Mouse (Mus musculus): ENCODE measurements around the gene Satb1.

DNA sequence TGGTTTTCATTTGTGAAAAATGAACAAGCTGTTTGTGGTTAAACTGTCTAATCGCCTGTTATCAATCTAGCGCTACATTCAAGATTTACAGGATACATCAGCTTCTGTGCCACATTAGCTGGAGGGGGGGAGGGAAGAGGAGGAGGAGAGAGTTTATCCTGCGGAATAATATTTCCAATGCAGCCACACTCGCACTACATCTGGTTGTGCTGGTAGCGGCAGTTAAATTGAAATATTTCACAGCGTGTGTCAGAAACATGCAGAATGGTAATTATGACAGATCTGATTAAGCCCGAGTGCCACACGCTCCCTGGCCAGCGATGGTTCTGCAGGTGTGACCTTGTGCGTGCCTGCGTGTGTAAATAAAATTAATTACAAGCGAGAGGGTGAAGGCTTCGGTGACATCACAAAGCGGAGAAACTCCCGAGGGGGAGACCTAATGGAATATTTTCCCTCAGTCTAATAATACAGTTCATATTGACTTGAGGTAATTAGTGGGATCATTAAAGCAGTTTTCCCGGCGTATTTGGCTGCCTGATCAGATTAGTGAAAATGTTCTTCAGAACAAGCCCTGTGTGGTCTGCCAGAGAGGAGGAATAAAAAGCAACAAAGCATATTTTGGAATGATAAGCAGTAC, 72.7 kb downstream of the Satb1 start:
- TF ChIP-seq CTCF (IDR thresholded peaks at IDR 0.05; ENCODE audit: extremely low read depth, insufficient read length, insufficient replicate concordance, low read depth, low read length), result no peak
- TF ChIP-seq POLR2A (IDR thresholded peaks at IDR 0.05; ENCODE audit: low read depth, low read length), result no peak

Measured in small intestine, adult 2 months (tissue).